ENCODE assay signal across 8 mouse cellular contexts in genomic region chr3:37639690-37640089, GRCm38 (mm10). TPM values are rescaled to one million over a fixed set of nuclear protein-coding genes. Genes with fewer than 3 reads are reported as not detected.
DNase-seq lines count a peak whose midpoint lies in the region; ATAC-seq and TF ChIP-seq lines count a peak whose summit lies in the region.

Gene Spry1 (plus strand): TSS chr3:37639947.

- H3K27me3 ChIP-seq in MEL (ENCODE audit: control insufficient read depth in 1 of 2, insufficient read depth in 2 of 2, low read length in 2 of 2), result peaks cover 1 to 2% of the 10 kb centered on the region in 2 experiments; a peak in 2 of 4 replicates
- peaks cover 14% of the 10 kb centered on the region for H3K27me3 ChIP-seq in neural tube, embryonic 15.5 days (replicated peaks)

- no peaks in the 10 kb centered on the region for H3K4me1 ChIP-seq in MEL (ENCODE audit: control insufficient read depth in 1 of 2, insufficient read depth in 2 of 2, low read length in 2 of 2)
- H3K4me1 ChIP-seq in lung, adult 2 months (ENCODE audit: control insufficient read depth, insufficient read depth, low read length), result no peaks in the 10 kb centered on the region
- peaks cover 31% of the 10 kb centered on the region for H3K4me1 ChIP-seq in neural tube, embryonic 15.5 days

- H3K4me2 ChIP-seq in neural tube, embryonic 15.5 days, result peak within 1 kb of the TSS; percentile 87

- no peak within 1 kb of the TSS for H3K27ac ChIP-seq in MEL (ENCODE audit: control insufficient read depth, low read depth, low read length)
- H3K27ac ChIP-seq in layer of hippocampus, adult 2 months, result peak within 1 kb of the TSS; percentile 94
- H3K27ac ChIP-seq in neural tube, embryonic 15.5 days (replicated peaks), result peak within 1 kb of the TSS; percentile 94

- no peak for TF ChIP-seq CTCF in MEL (IDR thresholded peaks at IDR 0.05 in 2 of 3, conservative IDR thresholded peaks at IDR 0.05 in 1 of 3; ENCODE audit: control insufficient read depth in 1 of 3, insufficient read depth in 1 of 3, low read depth in 2 of 3, low read length in 3 of 3, poor library complexity in 1 of 3, severe bottlenecking in 1 of 3)
- peak; percentile 32 for TF ChIP-seq CTCF in layer of hippocampus, adult 2 months (conservative IDR thresholded peaks at IDR 0.05)
- TF ChIP-seq CTCF in lung, adult 2 months (IDR thresholded peaks at IDR 0.05; ENCODE audit: insufficient read depth, low read length), result no peak

- no peaks in the 10 kb centered on the region for H3K9me3 ChIP-seq in MEL (replicated peaks; ENCODE audit: insufficient read depth, low read length)
- no peaks in the 10 kb centered on the region for H3K9me3 ChIP-seq in neural tube, embryonic 15.5 days (replicated peaks)

- no peak for TF ChIP-seq POLR2A in MEL (IDR thresholded peaks at IDR 0.05; ENCODE audit: control insufficient read depth in 1 of 2, insufficient read depth in 1 of 2, low read depth in 1 of 2, low read length in 2 of 2, poor library complexity in 1 of 2)
- peak; percentile 79; the same call in 1 of the 2 replicates for TF ChIP-seq POLR2A in lung, adult 2 months (IDR thresholded peaks at IDR 0.05; ENCODE audit: borderline replicate concordance, extremely low read depth, low read depth, low read length)

- no peak for TF ChIP-seq EP300 in MEL (IDR thresholded peaks at IDR 0.05; ENCODE audit: low read depth in 1 of 2, low read length in 2 of 2)

- no peaks in the 10 kb centered on the region for H3K36me3 ChIP-seq in MEL (ENCODE audit: control insufficient read depth in 1 of 2, insufficient read depth in 2 of 2, low read length in 2 of 2)
- H3K36me3 ChIP-seq in neural tube, embryonic 15.5 days, result peaks cover 17% of the 10 kb centered on the region

- under 1% methylated on average over 38 of the region's 38 CpGs for WGBS in lung, adult 2 months
- under 1% methylated on average over 38 of the region's 38 CpGs for WGBS in neural tube, embryonic 15.5 days

- peak; percentile 78 for DNase-seq in MEL (ENCODE audit: low read depth, low spot score)
- DNase-seq in cerebellum, adult 8-10 months, result peak; percentile 99
- DNase-seq in forelimb bud, embryonic 11.5 days (ENCODE audit: low read depth, low spot score), result peak; percentile 95
- DNase-seq in heart, postnatal 4 days, result peak; percentile 98
- peak; percentile 94 to 98 for DNase-seq in layer of hippocampus, adult 2 months (ENCODE audit: low spot score in 2 of 2)
- peak; percentile 98 for DNase-seq in lung, adult 2 months
- DNase-seq in testis, postnatal 10 days (ENCODE audit: low spot score), result peak; percentile 95

- ATAC-seq in neural tube, embryonic 15.5 days (ENCODE audit: low FRiP score), result peak; percentile 95

- TF ChIP-seq RAD21 in MEL (IDR thresholded peaks at IDR 0.05; ENCODE audit: low read depth, low read length), result no peak

- H3K79me2 ChIP-seq in MEL (ENCODE audit: control insufficient read depth, insufficient read depth, low read length, poor library complexity), result no peaks in the 10 kb centered on the region

- peak within 1 kb of the TSS; percentile 39 to 48 for H3K4me3 ChIP-seq in MEL (ENCODE audit: control insufficient read depth in 1 of 2, insufficient read depth in 1 of 2, low read depth in 2 of 2, low read length in 2 of 2)
- H3K4me3 ChIP-seq in layer of hippocampus, adult 2 months, result peak within 1 kb of the TSS; percentile 84
- peak within 1 kb of the TSS; percentile 73 for H3K4me3 ChIP-seq in lung, adult 2 months (replicated peaks; ENCODE audit: extremely low read depth, low read depth, low read length)
- H3K4me3 ChIP-seq in neural tube, embryonic 15.5 days (replicated peaks), result peak within 1 kb of the TSS; percentile 69

- H3K9ac ChIP-seq in MEL (ENCODE audit: control insufficient read depth, low read depth, low read length, poor library complexity, severe bottlenecking), result peak within 1 kb of the TSS; percentile 2; the same call in 1 of the 2 replicates
- H3K9ac ChIP-seq in neural tube, embryonic 15.5 days (replicated peaks), result peak within 1 kb of the TSS; percentile 81

TF ChIP-seq in MEL, 35 proteins besides CTCF, POLR2A, EP300 and RAD21:
- TF ChIP-seq ZMIZ1 (IDR thresholded peaks at IDR 0.05; ENCODE audit: low read depth, low read length) (no peak), UBTF (IDR thresholded peaks at IDR 0.05; ENCODE audit: borderline replicate concordance, insufficient read depth, low read depth, low read length) (0 out of 2 replicates have a peak, but pooled peaks have one; percentile 8), SIN3A (IDR thresholded peaks at IDR 0.05; ENCODE audit: low read length) (0 out of 2 replicates have a peak, but pooled peaks have one; percentile 40), MXI1 (IDR thresholded peaks at IDR 0.05; ENCODE audit: low read depth, low read length) (peak; percentile 41; the same call in 1 of the 2 replicates)

RNA-seq across cellular contexts. Expression of gene Spry1, which starts in this region (rescaled TPM):
- 0.10 TPM in 1 of 2 replicates, not detected in the other for total RNA-seq in MEL (2012; rRNA removed)
- polyA plus RNA-seq in MEL (2012; ENCODE audit: insufficient read depth in 1 of 2, insufficient read length in 2 of 2, low read depth in 1 of 2, low replicate concordance in 2 of 2, missing spikeins in 1 of 2), result under 1 TPM in 1 of 2 experiments, not detected in 1; 0.31 TPM
- 10 to 100 TPM; 39.2 to 40.0 TPM for total RNA-seq in heart, postnatal 4 days (2021)
- total RNA-seq in layer of hippocampus, adult 2 months (2021), result 10 to 100 TPM; 12.1 to 13.1 TPM
- polyA plus RNA-seq in lung, adult 2 months (2012; rRNA removed), result 105 and 124 TPM in 2 replicates
- 5.9 and 6.3 TPM in 2 replicates for polyA plus RNA-seq in neural tube, embryonic 15.5 days (2015; fragmentation: Nextera tagmentation; extraction: Ambion mirVana)

Comparison
In these comparisons a context has a peak if more than half of its experiments do, and no peak if none do; other contexts are left out.
1. RNA of gene Spry1 (total RNA-seq): 39.2 to 40.0 TPM in heart, postnatal 4 days and 12.1 to 13.1 TPM in layer of hippocampus, adult 2 months; 0.10 TPM in MEL; every median in the first group is over 10 times any median in the second.
2. RNA of gene Spry1 (polyA plus RNA-seq): 105 to 124 TPM in lung, adult 2 months; 5.9 to 6.3 TPM in neural tube, embryonic 15.5 days and 0.31 TPM in MEL; every median in the first group is over 10 times any median in the second.
3. Peak in DNase-seq, H3K4me3 ChIP-seq and H3K9ac ChIP-seq in MEL; RNA of the gene not detected or under 1 TPM.
4. Peak in every context shown above with its lines, with median percentiles within 50 percentile points of each other: DNase-seq and H3K4me3 ChIP-seq.